Mouse (Mus musculus) CH12.LX (cell line): ENCODE measurements around the gene Anapc7.

ENCODE experiments used
- BHLHE40 ChIP-seq: IDR thresholded peaks from 2 replicates; pipeline ENCODE4 v1.6.1; 2011; ENCODE audit warnings: mild to moderate bottlenecking, low read depth, low read length, improper control_type of control experiment
- EP300 ChIP-seq: IDR thresholded peaks from 2 replicates; pipeline ENCODE4 v1.6.1; 2011; ENCODE audit warnings: low read length, improper control_type of control experiment
- KAT2A ChIP-seq: IDR thresholded peaks from 2 replicates; pipeline ENCODE4 v1.6.1; 2012; ENCODE audit warnings: low read length, improper control_type of control experiment, inconsistent platforms; ENCODE audit not compliant: insufficient replicate concordance
- TCF12 ChIP-seq: IDR thresholded peaks from 2 replicates; pipeline ENCODE4 v1.6.1; 2014; ENCODE audit warnings: low read depth, mild to moderate bottlenecking, inconsistent platforms, low read length, improper control_type of control experiment

DNA sequence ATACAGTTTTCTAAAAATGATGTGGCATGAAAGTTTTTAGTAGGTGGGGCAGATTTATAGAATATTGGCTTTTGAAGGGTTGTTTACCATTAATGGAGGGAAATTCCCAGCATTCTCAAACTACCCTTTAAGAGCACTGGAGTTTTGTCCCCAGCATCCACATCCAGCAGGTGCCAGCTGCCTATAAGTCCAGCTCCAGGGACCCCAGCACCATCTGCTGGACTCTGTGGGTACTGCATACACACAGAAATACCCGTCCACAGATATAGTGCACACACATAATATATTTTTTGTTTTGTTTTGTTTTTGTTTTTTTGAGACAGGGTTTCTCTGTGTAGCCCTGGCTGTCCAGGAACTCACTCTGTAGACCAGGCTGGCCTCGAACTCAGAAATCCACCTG, 27.6 kb upstream of the Anapc7 start:
- no peak for TF ChIP-seq BHLHE40
- no peak for TF ChIP-seq EP300
- no peak for TF ChIP-seq TCF12
- TF ChIP-seq KAT2A: no peak
